Mouse (Mus musculus): ENCODE data around the gene Olfr356. TPM values are rescaled to one million over a fixed set of nuclear protein-coding genes. Genes with fewer than 3 reads are reported as not detected.

The Olfr356 gene
- not detected in 2 replicates for polyA plus RNA-seq (2014; fragmentation: Nextera tagmentation; extraction: Ambion mirVana)

GRCm38 (mm10) chr2:36936821-36937220, at the start of gene Olfr356:
Gene Olfr356, plus strand, starts transcription at chr2:36937121.
- no peak within 1 kb of the TSS for H3K9ac ChIP-seq
- H3K36me3 ChIP-seq (replicated peaks; ENCODE audit: control insufficient read depth, insufficient read depth) = no peaks in the 10 kb centered on the region
- H3K4me2 ChIP-seq (replicated peaks) = no peak within 1 kb of the TSS
- H3K4me3 ChIP-seq (replicated peaks; ENCODE audit: low read length) = no peak within 1 kb of the TSS
- H3K27ac ChIP-seq = no peak within 1 kb of the TSS
- peaks cover 30% of the 10 kb centered on the region for H3K9me3 ChIP-seq (ENCODE audit: control insufficient read depth, low read length)
- DNase-seq (ENCODE audit: low spot score) (no peak), ATAC-seq (ENCODE audit: low FRiP score) (no peak)
- H3K4me1 ChIP-seq (replicated peaks; ENCODE audit: control insufficient read depth, insufficient read depth, low read length) = no peaks in the 10 kb centered on the region
- WGBS = 86% methylated on average over 2 of the region's 2 CpGs
- H3K27me3 ChIP-seq (ENCODE audit: control insufficient read depth, insufficient read depth, low read length) = no peaks in the 10 kb centered on the region

GRCm38 (mm10) chr2:36892836-36893235, 44.1 kb upstream of the Olfr356 start, which contains the start of gene Olfr353:
Gene Olfr353, minus strand, starts transcription at chr2:36892936.
- Histone ChIP-seq H3K36me3 (replicated peaks; ENCODE audit: control insufficient read depth, insufficient read depth) (no peaks in the 10 kb centered on the region), H3K4me3 (replicated peaks; ENCODE audit: low read length) (no peak within 1 kb of the TSS), H3K4me2 (replicated peaks) (no peak within 1 kb of the TSS), H3K9me3 (ENCODE audit: control insufficient read depth, low read length) (peaks cover 26% of the 10 kb centered on the region), H3K4me1 (replicated peaks; ENCODE audit: control insufficient read depth, insufficient read depth, low read length) (no peaks in the 10 kb centered on the region), H3K9ac (no peak within 1 kb of the TSS), H3K27ac (no peak within 1 kb of the TSS), H3K27me3 (ENCODE audit: control insufficient read depth, insufficient read depth, low read length) (no peaks in the 10 kb centered on the region)
- DNase-seq (ENCODE audit: low spot score) (no peak), ATAC-seq (ENCODE audit: low FRiP score) (no peak)

GRCm38 (mm10) chr2:36897114-36897513, 39.8 kb upstream of the Olfr356 start:
- no peaks in the 10 kb centered on the region for H3K36me3 ChIP-seq (replicated peaks; ENCODE audit: control insufficient read depth, insufficient read depth)
- H3K9ac ChIP-seq = no peak overlapping the region
- no peak overlapping the region for H3K4me3 ChIP-seq (replicated peaks; ENCODE audit: low read length)
- ATAC-seq (ENCODE audit: low FRiP score) (no peak), DNase-seq (ENCODE audit: low spot score) (no peak)
- H3K4me1 ChIP-seq (replicated peaks; ENCODE audit: control insufficient read depth, insufficient read depth, low read length) = no peaks in the 10 kb centered on the region
- H3K4me2 ChIP-seq (replicated peaks) = no peak overlapping the region
- H3K27ac ChIP-seq = no peak overlapping the region
- H3K27me3 ChIP-seq (ENCODE audit: control insufficient read depth, insufficient read depth, low read length) = no peaks in the 10 kb centered on the region
- peaks cover 35% of the 10 kb centered on the region for H3K9me3 ChIP-seq (ENCODE audit: control insufficient read depth, low read length)

DNA sequence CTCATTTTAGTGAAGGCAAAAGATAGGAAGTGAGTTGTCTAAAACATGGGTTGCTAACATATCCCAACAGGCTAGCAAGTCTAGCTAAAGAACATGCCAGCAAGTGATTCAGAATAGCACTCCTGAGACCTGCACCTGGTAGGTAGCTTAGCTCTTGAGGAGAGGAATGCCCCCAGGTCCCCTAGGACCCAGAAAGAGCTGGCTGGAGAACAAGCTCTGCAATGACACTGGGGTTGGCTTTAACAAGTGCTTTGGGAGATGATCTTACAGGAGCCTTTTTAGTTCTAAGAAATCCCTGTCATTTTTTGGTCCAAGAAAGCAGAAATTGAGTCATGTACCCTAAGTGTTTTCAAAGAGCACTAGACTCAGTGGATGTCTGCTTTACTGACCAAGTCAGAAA, 31.5 kb upstream of the Olfr356 start, which contains the start of gene Olfr354:
Olfr354 (plus strand) TSS at position 301 of the 400 bp plus-strand sequence.
- H3K27me3 ChIP-seq (ENCODE audit: control insufficient read depth, insufficient read depth, low read length) = no peaks in the 10 kb centered on the region
- H3K36me3 ChIP-seq (replicated peaks; ENCODE audit: control insufficient read depth, insufficient read depth) = no peaks in the 10 kb centered on the region
- peaks cover 17% of the 10 kb centered on the region; the same call in 1 of the 2 replicates for H3K9me3 ChIP-seq (ENCODE audit: control insufficient read depth, low read length)
- DNase-seq (ENCODE audit: low spot score) (no peak), ATAC-seq (ENCODE audit: low FRiP score) (no peak)
- H3K4me2 ChIP-seq (replicated peaks) = no peak within 1 kb of the TSS
- H3K27ac ChIP-seq = no peak within 1 kb of the TSS
- H3K9ac ChIP-seq = no peak within 1 kb of the TSS
- H3K4me1 ChIP-seq (replicated peaks; ENCODE audit: control insufficient read depth, insufficient read depth, low read length) = no peaks in the 10 kb centered on the region
- no peak within 1 kb of the TSS for H3K4me3 ChIP-seq (replicated peaks; ENCODE audit: low read length)

DNA sequence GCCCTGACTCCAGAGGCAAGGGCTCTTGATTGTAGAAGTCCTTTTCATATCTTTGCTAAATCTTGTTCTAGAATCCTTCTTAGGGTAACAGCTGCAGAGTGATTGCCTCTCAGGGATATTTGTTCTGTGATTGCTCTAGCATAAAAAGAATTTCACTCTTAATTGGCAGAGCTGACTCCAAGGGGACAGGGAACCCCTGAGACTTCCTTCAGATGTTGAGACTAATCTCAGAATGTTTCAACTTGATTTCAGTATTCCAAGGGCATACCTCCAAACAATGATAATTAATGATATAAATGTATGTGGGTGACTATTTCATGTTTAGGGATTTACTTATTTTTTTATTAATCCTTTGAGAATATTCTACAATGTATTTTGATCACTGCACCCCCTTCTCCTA, 8.1 kb upstream of the Olfr356 start, which contains the start of gene Olfr355:
Olfr355 (minus strand) TSS at position 101 of the 400 bp plus-strand sequence.
- Histone ChIP-seq H3K27ac (no peak within 1 kb of the TSS), H3K4me3 (replicated peaks; ENCODE audit: low read length) (no peak within 1 kb of the TSS), H3K4me1 (replicated peaks; ENCODE audit: control insufficient read depth, insufficient read depth, low read length) (no peaks in the 10 kb centered on the region), H3K36me3 (replicated peaks; ENCODE audit: control insufficient read depth, insufficient read depth) (no peaks in the 10 kb centered on the region), H3K9me3 (ENCODE audit: control insufficient read depth, low read length) (0 out of 2 replicates have a peak, but pooled peaks cover 24% of the 10 kb centered on the region), H3K9ac (no peak within 1 kb of the TSS), H3K27me3 (ENCODE audit: control insufficient read depth, insufficient read depth, low read length) (no peaks in the 10 kb centered on the region), H3K4me2 (replicated peaks) (no peak within 1 kb of the TSS)
- ATAC-seq (ENCODE audit: low FRiP score) (no peak), DNase-seq (ENCODE audit: low spot score) (no peak)

Other genes starting within 250 kb of the Olfr356 start
- not detected in 2 replicates for gene Olfr347, start 205.2 kb upstream of the Olfr356 start, polyA plus RNA-seq (2014; fragmentation: Nextera tagmentation; extraction: Ambion mirVana)
- not detected in 2 replicates for gene Olfr348, start 152.8 kb upstream of the Olfr356 start, polyA plus RNA-seq (2014; fragmentation: Nextera tagmentation; extraction: Ambion mirVana)
- not detected in 2 replicates for gene Olfr50, start 146.6 kb upstream of the Olfr356 start, polyA plus RNA-seq (2014; fragmentation: Nextera tagmentation; extraction: Ambion mirVana)
- gene Olfr3, start 120.1 kb upstream of the Olfr356 start, polyA plus RNA-seq (2014; fragmentation: Nextera tagmentation; extraction: Ambion mirVana) = not detected in 2 replicates
- gene Olfr350, start 90.8 kb upstream of the Olfr356 start, polyA plus RNA-seq (2014; fragmentation: Nextera tagmentation; extraction: Ambion mirVana) = not detected in 2 replicates
- gene Olfr351, start 74.5 kb upstream of the Olfr356 start, polyA plus RNA-seq (2014; fragmentation: Nextera tagmentation; extraction: Ambion mirVana) = not detected in 2 replicates
- not detected in 2 replicates for gene Olfr352, start 68.7 kb upstream of the Olfr356 start, polyA plus RNA-seq (2014; fragmentation: Nextera tagmentation; extraction: Ambion mirVana)
- not detected in 2 replicates for gene Olfr353, start 44.2 kb upstream of the Olfr356 start, polyA plus RNA-seq (2014; fragmentation: Nextera tagmentation; extraction: Ambion mirVana)
- gene Olfr354, start 31.4 kb upstream of the Olfr356 start, polyA plus RNA-seq (2014; fragmentation: Nextera tagmentation; extraction: Ambion mirVana) = not detected in 2 replicates
- not detected in 2 replicates for gene Olfr355, start 8.2 kb upstream of the Olfr356 start, polyA plus RNA-seq (2014; fragmentation: Nextera tagmentation; extraction: Ambion mirVana)
- gene Olfr357, start 56.7 kb downstream of the Olfr356 start, polyA plus RNA-seq (2014; fragmentation: Nextera tagmentation; extraction: Ambion mirVana) = not detected in 2 replicates
- gene Olfr358, start 72.2 kb downstream of the Olfr356 start, polyA plus RNA-seq (2014; fragmentation: Nextera tagmentation; extraction: Ambion mirVana) = not detected in 2 replicates
- not detected in 2 replicates for gene Olfr360, start 128.6 kb downstream of the Olfr356 start, polyA plus RNA-seq (2014; fragmentation: Nextera tagmentation; extraction: Ambion mirVana)
- gene Olfr361, start 152.2 kb downstream of the Olfr356 start, polyA plus RNA-seq (2014; fragmentation: Nextera tagmentation; extraction: Ambion mirVana) = not detected in 2 replicates
- not detected in 2 replicates for gene Olfr362, start 180.8 kb downstream of the Olfr356 start, polyA plus RNA-seq (2014; fragmentation: Nextera tagmentation; extraction: Ambion mirVana)
- not detected in 2 replicates for gene Olfr364-ps1, start 202.2 kb downstream of the Olfr356 start, polyA plus RNA-seq (2014; fragmentation: Nextera tagmentation; extraction: Ambion mirVana)

Measured in hindbrain, embryonic 14.5 days (tissue).